Mouse (Mus musculus) stomach, embryonic 14.5 days (tissue): Measurements from ENCODE around the gene Olfr1205. TPM values are rescaled to one million over a fixed set of nuclear protein-coding genes. Genes with fewer than 3 reads are reported as not detected.

Experiments used
- ATAC-seq: fragments of 200-750 bp; cut with Nextera tagmentation; 2 replicates; pipeline ENCODE4 v1.8.0; 2017; ENCODE audit warnings: low read depth, moderate TSS enrichment; ENCODE audit not compliant: insufficient number of reproducible peaks, insufficient read depth, low FRiP score
- H3K27ac ChIP-seq: fragments of 300-500 bp; sonication (generic); 2 replicates; pipeline ENCODE4 v1.5.1; 2014; ENCODE audit warnings: mild to moderate bottlenecking, low read length, moderate library complexity, mixed read lengths
- H3K27me3 ChIP-seq: fragments of 300-500 bp; sonication (generic); 2 replicates; pipeline ENCODE4 v1.6.1; 2014; ENCODE audit warnings: low read length, control low read depth, mixed read lengths; ENCODE audit not compliant: control insufficient read depth, insufficient read depth
- H3K36me3 ChIP-seq: fragments of 300-500 bp; sonication (generic); 2 replicates; pipeline ENCODE4 v1.6.1; 2014; ENCODE audit warnings: mild to moderate bottlenecking, control low read depth, low read length, moderate library complexity, mixed read lengths; ENCODE audit not compliant: control insufficient read depth, insufficient read depth
- H3K4me1 ChIP-seq: fragments of 300-500 bp; sonication (generic); 2 replicates; pipeline ENCODE4 v1.6.1; 2014; ENCODE audit warnings: low read length, control low read depth, mixed read lengths; ENCODE audit not compliant: control insufficient read depth, insufficient read depth
- H3K4me2 ChIP-seq: fragments of 300-500 bp; sonication (generic); replicated peaks from 2 replicates; pipeline ENCODE4 v1.6.1; 2014; ENCODE audit warnings: low read depth, low read length, control low read depth
- H3K4me3 ChIP-seq: fragments of 300-500 bp; sonication (generic); 2 replicates; pipeline ENCODE4 v1.5.1; 2014; ENCODE audit warnings: low read depth, low read length, control low read depth
- H3K9ac ChIP-seq: fragments of 300-500 bp; sonication (generic); replicated peaks from 2 replicates; pipeline ENCODE4 v1.6.1; 2014; ENCODE audit warnings: low read depth, mild to moderate bottlenecking, control low read depth, low read length, moderate library complexity, mixed read lengths
- H3K9me3 ChIP-seq: fragments of 300-500 bp; sonication (generic); 2 replicates; pipeline ENCODE4 v1.6.1; 2016; ENCODE audit warnings: low read depth, low read length, control low read depth; ENCODE audit not compliant: control insufficient read depth
- WGBS: fragments of 180-500 bp; shearing (Covaris S2); extraction: QIAGEN DNeasy Blood & Tissue Kit; methylation state at CpG from one replicate; pipeline ENCODE4 v1.1.7; 2014; 5-methylcytosine and 5-hydroxymethylcytosine counted together
- polyA plus RNA-seq: library from polyadenylated mRNA; unstranded; fragments of >200 nt; fragmentation: Nextera tagmentation; extraction: Ambion mirVana; gene quantifications from 2 replicates; pipeline ENCODE4 v1.2.1, GENCODE M21; 2014

The Olfr1205 gene
- polyA plus RNA-seq, result not detected in 2 replicates

DNA sequence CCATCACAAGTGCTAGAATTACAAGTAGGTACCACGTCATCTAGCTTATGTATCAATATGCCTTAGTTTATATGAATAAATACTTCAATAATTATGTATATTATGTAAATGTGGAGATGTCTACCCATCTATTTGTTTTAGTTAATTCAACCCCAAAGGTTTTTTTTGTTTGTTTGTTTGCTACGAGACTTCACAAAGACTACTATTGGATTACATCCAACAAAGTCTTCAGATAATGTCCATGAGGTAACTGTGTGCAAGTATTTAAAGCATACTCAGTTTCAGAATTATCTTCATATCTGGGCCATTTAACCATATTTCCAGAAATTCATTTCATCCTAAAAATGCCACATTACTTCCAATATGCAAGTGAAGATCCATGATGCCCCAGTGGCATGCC, at the start of gene Olfr1205:
Olfr1205 (plus strand) TSS at position 301 of the 400 bp plus-strand sequence.
- H3K4me1 ChIP-seq, result no peaks in the 10 kb centered on the region
- H3K9ac ChIP-seq, result no peak within 1 kb of the TSS
- H3K4me2 ChIP-seq, result no peak within 1 kb of the TSS
- H3K36me3 ChIP-seq, result no peaks in the 10 kb centered on the region
- no peaks in the 10 kb centered on the region for H3K9me3 ChIP-seq
- no peak for ATAC-seq
- no peak within 1 kb of the TSS for H3K27ac ChIP-seq
- H3K4me3 ChIP-seq, result no peak within 1 kb of the TSS
- 88% methylated on average over 2 of the region's 2 CpGs for WGBS
- no peaks in the 10 kb centered on the region for H3K27me3 ChIP-seq

DNA sequence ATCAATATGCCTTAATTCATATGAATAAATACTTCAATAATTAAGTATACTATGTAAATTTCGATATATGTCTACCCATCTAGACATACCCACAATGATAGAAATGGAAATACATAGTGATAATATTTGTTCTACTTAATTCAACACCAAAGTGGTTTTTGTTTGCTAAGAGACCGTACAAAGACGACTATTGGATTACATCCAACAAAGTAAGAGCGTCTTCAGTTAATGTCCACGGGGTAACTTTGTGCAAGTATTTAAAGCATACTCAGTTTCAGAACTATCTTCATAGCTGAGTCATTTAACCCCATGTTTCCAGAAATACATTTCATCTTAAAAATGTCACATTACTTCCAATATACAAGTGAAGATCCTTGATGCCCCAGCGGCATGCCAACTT, 36.8 kb upstream of the Olfr1205 start, which contains the start of gene Olfr1201:
Olfr1201 (plus strand) TSS at position 301 of the 400 bp plus-strand sequence.
- H3K27ac ChIP-seq, result no peak within 1 kb of the TSS
- no peak within 1 kb of the TSS for H3K4me2 ChIP-seq
- H3K27me3 ChIP-seq, result no peaks in the 10 kb centered on the region
- ATAC-seq, result no peak
- no peak within 1 kb of the TSS for H3K9ac ChIP-seq
- no peaks in the 10 kb centered on the region for H3K9me3 ChIP-seq
- WGBS, result 78% methylated on average over 6 of the region's 6 CpGs
- no peak within 1 kb of the TSS for H3K4me3 ChIP-seq
- H3K36me3 ChIP-seq, result no peaks in the 10 kb centered on the region
- no peaks in the 10 kb centered on the region for H3K4me1 ChIP-seq

DNA sequence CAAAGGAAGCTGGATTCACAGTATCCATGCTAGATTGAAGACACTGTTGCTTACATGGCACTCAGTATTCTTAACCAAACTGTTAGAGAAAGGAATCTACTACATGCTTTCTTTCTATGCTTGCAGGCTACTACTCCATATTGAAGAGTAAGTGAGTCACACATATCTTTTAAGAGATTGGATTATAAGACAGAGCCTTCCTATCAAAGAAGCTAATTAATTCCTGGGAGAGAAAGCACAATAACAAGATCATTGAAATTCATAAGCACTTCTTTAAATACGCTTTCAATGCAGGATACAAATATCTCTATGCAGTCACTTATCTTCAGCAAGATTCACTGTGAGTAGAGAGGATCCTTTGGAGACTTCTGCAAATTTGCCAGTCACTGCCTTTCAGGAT, 15.3 kb upstream of the Olfr1205 start, which contains the start of gene Olfr1202:
Olfr1202 (plus strand) TSS at position 301 of the 400 bp plus-strand sequence.
- Histone ChIP-seq H3K27me3 (no peaks in the 10 kb centered on the region), H3K36me3 (no peaks in the 10 kb centered on the region), H3K4me1 (no peaks in the 10 kb centered on the region), H3K4me3 (no peak within 1 kb of the TSS), H3K9me3 (no peaks in the 10 kb centered on the region), H3K4me2 (no peak within 1 kb of the TSS), H3K9ac (no peak within 1 kb of the TSS), H3K27ac (no peak within 1 kb of the TSS)
- WGBS, result 77% methylated on average over 1 of the region's 1 CpGs
- no peak for ATAC-seq

DNA sequence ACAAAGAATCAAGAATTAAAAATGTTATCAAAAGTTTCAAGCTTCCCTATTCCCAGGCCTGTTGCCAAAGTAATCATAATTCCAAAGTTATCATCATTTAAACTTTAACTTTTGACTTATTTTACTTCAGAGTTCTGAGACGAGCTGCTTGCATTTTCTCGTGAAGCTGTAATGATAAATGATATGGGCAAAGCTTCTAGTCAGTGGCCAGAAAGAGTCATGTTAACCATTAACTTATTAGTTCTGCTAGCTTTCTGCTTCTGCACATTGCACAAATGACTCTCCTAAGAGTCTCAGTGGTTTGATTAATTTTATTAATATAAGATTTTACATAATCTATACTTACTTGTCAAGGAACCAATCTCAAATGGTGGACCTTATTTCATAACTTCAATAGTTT, 8.9 kb downstream of the Olfr1205 start:
- H3K36me3 ChIP-seq, result no peaks in the 10 kb centered on the region
- H3K27me3 ChIP-seq, result no peaks in the 10 kb centered on the region
- ATAC-seq, result no peak
- no peak overlapping the region for H3K4me2 ChIP-seq
- no peak overlapping the region for H3K4me3 ChIP-seq
- H3K9me3 ChIP-seq, result no peaks in the 10 kb centered on the region
- H3K4me1 ChIP-seq, result no peaks in the 10 kb centered on the region
- no peak overlapping the region for H3K27ac ChIP-seq
- 30% methylated on average over 2 of the region's 2 CpGs for WGBS
- H3K9ac ChIP-seq, result no peak overlapping the region

DNA sequence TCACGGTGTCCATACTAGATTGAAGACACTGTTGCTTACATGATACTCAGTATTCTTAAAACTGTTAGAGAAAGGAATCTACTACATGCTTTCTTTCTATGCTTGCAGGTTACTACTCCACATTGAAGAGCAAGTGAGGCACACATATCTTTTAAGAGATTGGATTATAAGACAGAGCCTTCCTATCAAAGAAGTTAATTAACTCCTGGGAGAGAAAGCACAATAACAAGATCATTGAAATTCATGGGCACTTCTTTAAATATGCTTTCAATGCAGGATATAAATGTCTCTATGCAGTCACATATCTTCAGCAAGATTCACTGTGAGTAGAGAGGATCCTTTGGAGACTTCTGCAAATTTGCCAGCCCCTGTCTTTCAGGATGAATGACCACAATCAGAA, 19.5 kb downstream of the Olfr1205 start, which contains the start of gene Olfr1204:
Olfr1204 (plus strand) TSS at position 301 of the 400 bp plus-strand sequence.
- no peak for ATAC-seq
- H3K9ac ChIP-seq, result no peak within 1 kb of the TSS
- H3K27me3 ChIP-seq, result no peaks in the 10 kb centered on the region
- H3K9me3 ChIP-seq, result no peaks in the 10 kb centered on the region
- H3K27ac ChIP-seq, result no peak within 1 kb of the TSS
- WGBS, result 89% methylated on average over 1 of the region's 1 CpGs
- no peaks in the 10 kb centered on the region for H3K4me1 ChIP-seq
- no peak within 1 kb of the TSS for H3K4me3 ChIP-seq
- H3K4me2 ChIP-seq, result no peak within 1 kb of the TSS
- H3K36me3 ChIP-seq, result no peaks in the 10 kb centered on the region

DNA sequence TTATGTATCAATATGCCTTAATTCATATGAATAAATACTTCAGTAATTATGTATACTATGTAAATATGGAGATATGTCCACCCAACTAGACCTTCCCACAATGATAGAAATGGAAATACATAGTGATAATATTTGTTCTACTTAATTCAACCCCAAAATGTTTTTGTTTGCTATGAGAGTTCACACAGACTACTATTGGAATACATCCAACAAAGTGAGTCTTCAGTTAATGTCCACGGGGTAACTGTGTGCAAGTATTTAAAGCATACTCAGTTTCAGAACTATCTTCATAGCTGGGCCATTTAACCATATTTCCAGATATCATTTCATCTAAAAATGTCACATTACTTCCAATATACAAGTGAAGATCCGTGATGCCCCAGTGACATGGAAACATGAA, 33.4 kb downstream of the Olfr1205 start, which contains the start of gene Olfr1206:
Olfr1206 (plus strand) TSS at position 301 of the 400 bp plus-strand sequence.
- no peak within 1 kb of the TSS for H3K4me3 ChIP-seq
- H3K27me3 ChIP-seq, result no peaks in the 10 kb centered on the region
- no peaks in the 10 kb centered on the region for H3K36me3 ChIP-seq
- no peak within 1 kb of the TSS for H3K9ac ChIP-seq
- no peaks in the 10 kb centered on the region for H3K4me1 ChIP-seq
- WGBS, result 79% methylated on average over 2 of the region's 2 CpGs
- no peak within 1 kb of the TSS for H3K4me2 ChIP-seq
- H3K9me3 ChIP-seq, result no peaks in the 10 kb centered on the region
- no peak for ATAC-seq
- no peak within 1 kb of the TSS for H3K27ac ChIP-seq

Other genes starting within 250 kb of the Olfr1205 start
- gene Olfr1189, start 243.3 kb upstream of the Olfr1205 start, polyA plus RNA-seq, result not detected in 2 replicates
- not detected in 2 replicates for gene Olfr1191-ps1, start 189.2 kb upstream of the Olfr1205 start, polyA plus RNA-seq
- gene Olfr1192-ps1, start 181.2 kb upstream of the Olfr1205 start, polyA plus RNA-seq, result not detected in 2 replicates
- gene Olfr1193, start 154.1 kb upstream of the Olfr1205 start, polyA plus RNA-seq, result not detected in 2 replicates
- not detected in 2 replicates for gene Olfr1195, start 140.6 kb upstream of the Olfr1205 start, polyA plus RNA-seq
- gene Olfr1196, start 125.1 kb upstream of the Olfr1205 start, polyA plus RNA-seq, result not detected in 2 replicates
- not detected in 2 replicates for gene Olfr1197, start 97.4 kb upstream of the Olfr1205 start, polyA plus RNA-seq
- gene Olfr1198, start 78.4 kb upstream of the Olfr1205 start, polyA plus RNA-seq, result not detected in 2 replicates
- not detected in 2 replicates for gene Olfr1199, start 69.3 kb upstream of the Olfr1205 start, polyA plus RNA-seq
- gene Olfr1200, start 59.2 kb upstream of the Olfr1205 start, polyA plus RNA-seq, result not detected in 2 replicates
- gene Olfr1201, start 36.7 kb upstream of the Olfr1205 start, polyA plus RNA-seq, result not detected in 2 replicates
- not detected in 2 replicates for gene Olfr1202, start 15.2 kb upstream of the Olfr1205 start, polyA plus RNA-seq
- not detected in 2 replicates for gene Olfr1204, start 19.6 kb downstream of the Olfr1205 start, polyA plus RNA-seq
- not detected in 2 replicates for gene Olfr1206, start 33.5 kb downstream of the Olfr1205 start, polyA plus RNA-seq
- not detected in 2 replicates for gene Olfr1208, start 72.6 kb downstream of the Olfr1205 start, polyA plus RNA-seq
- not detected in 2 replicates for gene Olfr1209, start 85.4 kb downstream of the Olfr1205 start, polyA plus RNA-seq
- not detected in 2 replicates for gene Olfr1211, start 108.4 kb downstream of the Olfr1205 start, polyA plus RNA-seq
- gene Olfr1212, start 124.2 kb downstream of the Olfr1205 start, polyA plus RNA-seq, result not detected in 2 replicates
- gene Gm13762, start 150.5 kb downstream of the Olfr1205 start, polyA plus RNA-seq, result not detected in 2 replicates
- not detected in 2 replicates for gene Olfr1214, start 162.9 kb downstream of the Olfr1205 start, polyA plus RNA-seq
- not detected in 2 replicates for gene Olfr1215, start 177.2 kb downstream of the Olfr1205 start, polyA plus RNA-seq
- gene Olfr1216, start 188.6 kb downstream of the Olfr1205 start, polyA plus RNA-seq, result not detected in 2 replicates
- not detected in 2 replicates for gene Olfr1217, start 202.3 kb downstream of the Olfr1205 start, polyA plus RNA-seq
- gene Olfr1218, start 231.4 kb downstream of the Olfr1205 start, polyA plus RNA-seq, result not detected in 2 replicates